Comparison of ENCODE assay signal across 17 mouse cellular contexts in genomic region chr13:97918117-97918900, GRCm38 (mm10).
DNase-seq lines count a peak whose midpoint lies in the region; ATAC-seq lines count a peak whose summit lies in the region.
"Had no signal": no experiment of that assay in that cellular context is flagged by ENCODE, and none has a peak within 500 bp of the region (broad histone marks: within the 10 kb centered on the region; RNA-seq: fewer than 3 reads in every experiment).

No protein-coding gene starts in this region.

- H3K4me1 ChIP-seq in hindbrain, embryonic 14.5 days (replicated peaks; ENCODE audit: control insufficient read depth, insufficient read depth, low read length), result peaks cover 15% of the 10 kb centered on the region; the same call in 1 of the 2 replicates
- H3K4me1 ChIP-seq in hindbrain, embryonic 12.5 days, result 0 out of 2 replicates have a peak, but pooled peaks cover 7% of the 10 kb centered on the region
- H3K4me1 ChIP-seq in limb, embryonic 12.5 days (replicated peaks), result peaks cover 24% of the 10 kb centered on the region
- H3K4me1 ChIP-seq in limb, embryonic 10.5 days, result peaks cover 23% of the 10 kb centered on the region
- no peaks in the 10 kb centered on the region for H3K4me1 ChIP-seq in hindbrain, embryonic 16.5 days (ENCODE audit: control insufficient read depth, insufficient read depth, low read depth, low read length)
- H3K4me1 ChIP-seq: liver, embryonic 13.5 days had no signal

- H3K36me3 ChIP-seq in hindbrain, embryonic 14.5 days (replicated peaks; ENCODE audit: control insufficient read depth, insufficient read depth), result no peaks in the 10 kb centered on the region
- no peaks in the 10 kb centered on the region for H3K36me3 ChIP-seq in hindbrain, embryonic 12.5 days
- no peaks in the 10 kb centered on the region for H3K36me3 ChIP-seq in limb, embryonic 12.5 days
- H3K36me3 ChIP-seq in limb, embryonic 10.5 days, result no peaks in the 10 kb centered on the region
- H3K36me3 ChIP-seq in hindbrain, embryonic 16.5 days (ENCODE audit: control insufficient read depth, insufficient read depth, low read length), result no peaks in the 10 kb centered on the region
- H3K36me3 ChIP-seq: liver, embryonic 13.5 days had no signal

- peak overlapping the region; percentile 63; the same call in 1 of the 2 replicates for H3K27ac ChIP-seq in hindbrain, embryonic 14.5 days
- H3K27ac ChIP-seq in hindbrain, embryonic 12.5 days, result no peak overlapping the region
- H3K27ac ChIP-seq in limb, embryonic 12.5 days, result peak overlapping the region; percentile 53; the same call in 1 of the 2 replicates
- H3K27ac ChIP-seq in limb, embryonic 10.5 days, result no peak overlapping the region
- peak overlapping the region; percentile 30; the same call in 1 of the 2 replicates for H3K27ac ChIP-seq in hindbrain, embryonic 16.5 days (ENCODE audit: low read depth, low read length)
- H3K27ac ChIP-seq: liver, embryonic 13.5 days had no signal

- peak; percentile 19 for DNase-seq in adrenal gland, postnatal 14 days
- DNase-seq in adrenal gland, postnatal 25 days, result no peak
- DNase-seq in hindbrain, embryonic 14.5 days (ENCODE audit: low spot score), result no peak
- DNase-seq in limb, embryonic 10.5 days (ENCODE audit: low spot score), result no peak
- no peak for DNase-seq in heart, postnatal 10 days
- DNase-seq: cerebellum, adult 18-20 months; embryo, embryonic 11 days; gastrocnemius, postnatal 25 days; liver, embryonic 13.5 days; thymus, postnatal 4 days had no signal

- H3K9me3 ChIP-seq in hindbrain, embryonic 14.5 days (ENCODE audit: control insufficient read depth, low read length), result no peaks in the 10 kb centered on the region
- no peaks in the 10 kb centered on the region for H3K9me3 ChIP-seq in hindbrain, embryonic 12.5 days (replicated peaks)
- H3K9me3 ChIP-seq in limb, embryonic 12.5 days, result no peaks in the 10 kb centered on the region
- no peaks in the 10 kb centered on the region for H3K9me3 ChIP-seq in limb, embryonic 10.5 days (replicated peaks)
- no peaks in the 10 kb centered on the region for H3K9me3 ChIP-seq in hindbrain, embryonic 16.5 days (ENCODE audit: control insufficient read depth, low read length)
- H3K9me3 ChIP-seq: liver, embryonic 13.5 days had no signal

- no peak overlapping the region for H3K4me2 ChIP-seq in hindbrain, embryonic 14.5 days (replicated peaks)
- no peak overlapping the region for H3K4me2 ChIP-seq in hindbrain, embryonic 12.5 days (replicated peaks)
- H3K4me2 ChIP-seq in limb, embryonic 12.5 days, result no peak overlapping the region
- H3K4me2 ChIP-seq in hindbrain, embryonic 16.5 days (ENCODE audit: low read length), result no peak overlapping the region
- H3K4me2 ChIP-seq: liver, embryonic 13.5 days had no signal

- H3K9ac ChIP-seq in hindbrain, embryonic 14.5 days, result no peak overlapping the region
- no peak overlapping the region for H3K9ac ChIP-seq in hindbrain, embryonic 12.5 days
- H3K9ac ChIP-seq in limb, embryonic 12.5 days (replicated peaks), result no peak overlapping the region
- H3K9ac ChIP-seq in hindbrain, embryonic 16.5 days (ENCODE audit: low read depth, low read length), result no peak overlapping the region
- H3K9ac ChIP-seq: liver, embryonic 13.5 days had no signal

- no peak for ATAC-seq in hindbrain, embryonic 14.5 days (ENCODE audit: low FRiP score)
- no peak for ATAC-seq in hindbrain, embryonic 12.5 days (ENCODE audit: low FRiP score)
- ATAC-seq in limb, embryonic 12.5 days (ENCODE audit: insufficient number of reproducible peaks, insufficient read depth, low FRiP score, low TSS enrichment, low read depth), result no peak
- no peak for ATAC-seq in hindbrain, embryonic 16.5 days
- ATAC-seq: activated CD4-positive, CD25-positive, alpha-beta regulatory T cell, adult 4 months; inflammation-experienced regulatory T-cells, adult 6 months; lung, postnatal 0 days had no signal

- intact Hi-C loops in heart, postnatal 10 days (cut with DNase I), result no loop called here

- no peak overlapping the region for H3K4me3 ChIP-seq in hindbrain, embryonic 14.5 days (replicated peaks; ENCODE audit: low read length)
- no peak overlapping the region for H3K4me3 ChIP-seq in hindbrain, embryonic 12.5 days
- H3K4me3 ChIP-seq in limb, embryonic 12.5 days (replicated peaks), result no peak overlapping the region
- no peak overlapping the region for H3K4me3 ChIP-seq in limb, embryonic 10.5 days
- H3K4me3 ChIP-seq in hindbrain, embryonic 16.5 days (ENCODE audit: low read length), result no peak overlapping the region
- H3K4me3 ChIP-seq: liver, embryonic 13.5 days had no signal

- WGBS in hindbrain, embryonic 14.5 days, result 62% methylated on average over 12 of the region's 12 CpGs
- 79% methylated on average over 12 of the region's 12 CpGs for WGBS in hindbrain, embryonic 12.5 days
- WGBS in limb, embryonic 12.5 days, result 52% methylated on average over 12 of the region's 12 CpGs
- WGBS in limb, embryonic 10.5 days, result 73% methylated on average over 12 of the region's 12 CpGs
- WGBS in hindbrain, embryonic 16.5 days, result 48% methylated on average over 12 of the region's 12 CpGs

- H3K27me3 ChIP-seq in hindbrain, embryonic 14.5 days (ENCODE audit: control insufficient read depth, insufficient read depth, low read length), result no peaks in the 10 kb centered on the region
- no peaks in the 10 kb centered on the region for H3K27me3 ChIP-seq in hindbrain, embryonic 12.5 days
- H3K27me3 ChIP-seq in limb, embryonic 12.5 days, result no peaks in the 10 kb centered on the region
- no peaks in the 10 kb centered on the region for H3K27me3 ChIP-seq in limb, embryonic 10.5 days (ENCODE audit: low read depth, poor library complexity, severe bottlenecking)
- no peaks in the 10 kb centered on the region for H3K27me3 ChIP-seq in hindbrain, embryonic 16.5 days (replicated peaks; ENCODE audit: control insufficient read depth, insufficient read depth, low read length)
- H3K27me3 ChIP-seq: CH12.LX; liver, embryonic 13.5 days had no signal

Comparison
In these comparisons a context has a peak if more than half of its experiments do, and no peak if none do; other contexts are left out.
1. H3K27ac ChIP-seq: peak in hindbrain, embryonic 14.5 days (single experiment), limb, embryonic 12.5 days (single experiment) and hindbrain, embryonic 16.5 days (single experiment); none in hindbrain, embryonic 12.5 days (single experiment) and limb, embryonic 10.5 days (single experiment).